Mouse (Mus musculus): ENCODE data around the gene Cacna1s.
A peak's percentile ranks its signal among the peaks of the same experiment; 100 is the strongest.

Gene Cacna1s

DNA sequence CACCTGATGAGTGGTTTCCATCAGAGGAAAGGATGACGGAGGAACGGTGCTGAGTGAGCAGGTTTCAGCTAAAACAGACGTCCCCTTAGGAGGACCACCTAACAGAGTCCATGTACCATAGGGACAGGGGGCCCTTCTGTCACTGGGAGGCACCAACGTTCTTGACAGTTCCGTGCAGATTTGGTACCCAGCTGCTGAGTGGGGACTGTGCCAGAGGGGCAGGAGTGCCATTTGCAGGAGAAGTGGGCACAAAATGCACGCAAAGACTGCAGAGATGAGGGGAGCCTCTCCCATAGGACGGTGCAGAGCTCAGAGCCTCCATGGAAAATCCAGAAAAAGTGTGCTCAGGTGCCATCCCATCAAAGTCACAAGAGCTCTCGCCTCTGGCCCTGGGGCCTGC lies 69.5 kb downstream of the Cacna1s start:
- TF ChIP-seq CTCF (conservative IDR thresholded peaks at IDR 0.05; ENCODE audit: low read length) (no peak), POU5F1 (IDR thresholded peaks at IDR 0.05; ENCODE audit: borderline replicate concordance, low read length) (no peak), NANOG (IDR thresholded peaks at IDR 0.05; ENCODE audit: borderline replicate concordance, low read length) (no peak)
- Histone ChIP-seq H3K36me3 (ENCODE audit: insufficient read depth, low read length) (no peaks in the 10 kb centered on the region), H3K4me1 (replicated peaks; ENCODE audit: low read depth, low read length) (peaks cover 27% of the 10 kb centered on the region), H3K9me3 (ENCODE audit: low read length) (no peaks in the 10 kb centered on the region), H3K4me3 (replicated peaks; ENCODE audit: low read length) (no peak overlapping the region), H3K27me3 (ENCODE audit: insufficient read depth, low read length) (peaks cover 36% of the 10 kb centered on the region)

DNA sequence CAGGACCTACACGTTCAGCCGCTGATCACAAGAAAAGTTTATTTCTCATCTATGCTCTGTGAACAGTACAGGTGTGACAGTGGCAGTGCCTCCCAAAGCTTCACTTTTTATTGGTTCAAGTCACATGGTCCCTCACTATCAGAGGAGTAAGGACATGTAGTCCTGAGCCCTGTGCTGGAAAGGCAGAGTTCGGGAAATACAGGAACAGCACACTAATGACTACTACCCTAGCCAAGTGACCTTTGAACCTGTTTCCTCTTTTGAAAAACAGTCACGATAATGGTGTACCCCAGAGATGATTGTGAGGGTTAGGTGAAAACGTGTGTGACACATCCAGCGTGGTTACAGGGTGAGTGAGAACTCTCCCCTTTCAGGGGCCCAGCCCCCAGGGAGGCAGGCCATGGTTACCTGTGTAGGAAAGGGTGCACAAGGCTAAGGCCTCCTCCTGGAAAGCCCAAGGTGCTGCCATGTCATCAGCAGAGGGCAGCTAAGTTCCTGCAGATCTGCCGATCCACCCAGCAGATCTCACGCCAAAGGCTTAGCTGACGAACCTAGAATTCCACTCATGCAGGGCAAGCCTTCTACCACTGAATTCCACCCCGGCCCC lies 73.7 kb downstream of the Cacna1s start:
- TF ChIP-seq POU5F1 (IDR thresholded peaks at IDR 0.05; ENCODE audit: borderline replicate concordance, low read length): no peak
- TF ChIP-seq NANOG (IDR thresholded peaks at IDR 0.05; ENCODE audit: borderline replicate concordance, low read length): no peak
- no peak for TF ChIP-seq CTCF (conservative IDR thresholded peaks at IDR 0.05; ENCODE audit: low read length)
- H3K4me1 ChIP-seq (replicated peaks; ENCODE audit: low read depth, low read length): peaks cover 27% of the 10 kb centered on the region
- H3K4me3 ChIP-seq (replicated peaks; ENCODE audit: low read length): no peak overlapping the region
- peaks cover 55% of the 10 kb centered on the region for H3K27me3 ChIP-seq (ENCODE audit: insufficient read depth, low read length)
- no peaks in the 10 kb centered on the region for H3K36me3 ChIP-seq (ENCODE audit: insufficient read depth, low read length)
- no peaks in the 10 kb centered on the region for H3K9me3 ChIP-seq (ENCODE audit: low read length)

DNA sequence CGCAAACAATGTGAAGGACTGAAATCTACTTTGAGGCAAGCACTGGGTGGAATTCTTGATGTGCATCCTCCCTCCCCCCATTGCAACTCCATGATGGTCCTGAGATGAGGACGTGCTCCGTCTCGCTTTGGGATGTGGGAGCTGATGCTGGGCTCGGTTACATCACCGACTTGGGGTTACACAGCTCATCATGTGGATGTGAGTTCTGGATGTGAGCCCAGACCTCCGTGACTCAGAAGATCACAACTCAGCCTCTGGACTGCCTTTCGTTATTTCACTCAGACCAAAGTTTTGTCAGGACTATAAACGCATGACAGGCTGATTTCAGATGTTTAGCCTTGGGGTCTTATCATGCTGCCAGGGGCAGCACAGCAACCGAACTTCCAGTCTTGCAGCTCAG lies 74.3 kb downstream of the Cacna1s start:
- peaks cover 27% of the 10 kb centered on the region for H3K4me1 ChIP-seq (replicated peaks; ENCODE audit: low read depth, low read length)
- H3K9me3 ChIP-seq (ENCODE audit: low read length): no peaks in the 10 kb centered on the region
- TF ChIP-seq CTCF (conservative IDR thresholded peaks at IDR 0.05; ENCODE audit: low read length) (no peak), POU5F1 (IDR thresholded peaks at IDR 0.05; ENCODE audit: borderline replicate concordance, low read length) (no peak), NANOG (IDR thresholded peaks at IDR 0.05; ENCODE audit: borderline replicate concordance, low read length) (no peak)
- H3K27me3 ChIP-seq (ENCODE audit: insufficient read depth, low read length): peaks cover 61% of the 10 kb centered on the region
- no peak overlapping the region for H3K4me3 ChIP-seq (replicated peaks; ENCODE audit: low read length)
- no peaks in the 10 kb centered on the region for H3K36me3 ChIP-seq (ENCODE audit: insufficient read depth, low read length)

DNA sequence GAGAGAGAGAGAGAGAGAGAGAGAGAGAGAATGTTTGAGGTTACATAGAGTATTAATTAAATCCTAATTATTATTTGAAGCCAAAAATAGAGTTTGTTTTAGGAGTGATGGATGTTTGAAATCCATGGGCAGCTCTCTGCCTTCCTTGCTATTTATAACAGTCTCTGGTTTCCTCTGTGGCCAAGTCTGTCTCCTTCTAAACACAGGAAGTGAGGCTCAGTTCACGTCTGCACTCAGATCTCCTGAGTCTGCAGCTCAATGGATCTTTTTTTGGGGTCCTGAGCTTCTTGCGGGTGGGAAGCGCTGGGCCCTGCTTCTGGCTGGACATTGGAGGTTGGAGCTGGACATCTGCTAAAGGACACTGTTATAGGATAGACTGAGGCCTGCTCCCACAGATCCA lies 75.3 kb downstream of the Cacna1s start:
- H3K9me3 ChIP-seq (ENCODE audit: low read length): no peaks in the 10 kb centered on the region
- no peaks in the 10 kb centered on the region for H3K36me3 ChIP-seq (ENCODE audit: insufficient read depth, low read length)
- peaks cover 33% of the 10 kb centered on the region for H3K4me1 ChIP-seq (replicated peaks; ENCODE audit: low read depth, low read length)
- H3K4me3 ChIP-seq (replicated peaks; ENCODE audit: low read length): no peak overlapping the region
- peaks cover 71% of the 10 kb centered on the region for H3K27me3 ChIP-seq (ENCODE audit: insufficient read depth, low read length)
- TF ChIP-seq NANOG (IDR thresholded peaks at IDR 0.05; ENCODE audit: borderline replicate concordance, low read length) (no peak), CTCF (conservative IDR thresholded peaks at IDR 0.05; ENCODE audit: low read length) (no peak), POU5F1 (IDR thresholded peaks at IDR 0.05; ENCODE audit: borderline replicate concordance, low read length) (no peak)

DNA sequence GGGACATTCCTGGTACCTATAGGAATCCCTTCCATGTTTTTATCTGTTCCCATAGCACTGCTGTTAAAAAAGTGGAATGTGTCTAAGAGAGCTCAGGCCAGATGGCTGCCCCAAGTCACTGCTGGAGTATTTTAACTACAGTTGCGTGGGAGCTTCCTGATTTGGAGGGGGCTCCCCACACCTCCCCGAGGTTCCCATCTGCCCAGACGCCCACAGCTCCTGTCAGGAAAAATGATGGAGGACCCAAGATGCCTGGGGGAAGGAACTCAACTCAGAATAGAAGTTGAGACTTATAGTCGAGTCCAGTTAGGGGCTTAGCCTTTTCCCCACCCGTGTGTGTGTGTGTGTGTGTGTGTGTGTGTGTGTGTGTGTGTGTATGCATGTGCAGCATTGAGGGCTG lies 75.9 kb downstream of the Cacna1s start:
- Histone ChIP-seq H3K4me3 (replicated peaks; ENCODE audit: low read length) (no peak overlapping the region), H3K9me3 (ENCODE audit: low read length) (no peaks in the 10 kb centered on the region), H3K27me3 (ENCODE audit: insufficient read depth, low read length) (peaks cover 76% of the 10 kb centered on the region), H3K4me1 (replicated peaks; ENCODE audit: low read depth, low read length) (peaks cover 37% of the 10 kb centered on the region), H3K36me3 (ENCODE audit: insufficient read depth, low read length) (no peaks in the 10 kb centered on the region)
- no peak for TF ChIP-seq CTCF (conservative IDR thresholded peaks at IDR 0.05; ENCODE audit: low read length)
- TF ChIP-seq NANOG (IDR thresholded peaks at IDR 0.05; ENCODE audit: borderline replicate concordance, low read length): no peak
- TF ChIP-seq POU5F1 (IDR thresholded peaks at IDR 0.05; ENCODE audit: borderline replicate concordance, low read length): no peak

DNA sequence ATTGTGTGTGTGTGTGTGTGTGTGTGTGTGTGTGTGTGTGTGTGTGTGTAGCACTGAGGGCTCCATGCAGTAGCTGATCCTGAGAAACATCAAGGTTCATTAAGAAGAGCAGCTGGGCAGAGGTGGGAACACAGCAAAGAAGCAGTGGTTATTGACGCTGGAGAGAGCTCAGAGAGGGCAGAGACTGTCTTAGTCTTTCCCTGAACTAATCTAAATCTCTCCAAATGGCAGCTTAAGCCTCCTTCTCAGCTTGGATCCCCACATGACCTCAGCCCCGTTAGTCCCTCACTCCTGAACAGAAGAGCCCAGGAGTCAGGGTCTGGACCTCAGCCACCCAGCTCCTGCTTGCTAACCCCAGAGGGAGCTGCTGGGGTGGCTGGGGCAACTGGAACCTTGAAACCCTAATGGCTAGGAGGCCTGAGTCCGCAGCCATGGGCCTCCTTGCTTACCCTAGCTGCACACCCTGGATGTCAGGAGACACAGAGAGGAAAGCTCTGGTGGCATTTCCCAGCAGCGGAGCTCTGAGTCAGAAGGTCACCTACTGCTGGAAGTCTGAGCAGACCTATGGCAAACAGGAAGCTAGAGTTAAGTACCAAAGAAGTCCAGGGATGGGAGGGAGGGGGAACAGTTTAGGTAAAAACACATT lies 76.5 kb downstream of the Cacna1s start:
- TF ChIP-seq POU5F1 (IDR thresholded peaks at IDR 0.05; ENCODE audit: borderline replicate concordance, low read length) (no peak), CTCF (conservative IDR thresholded peaks at IDR 0.05; ENCODE audit: low read length) (no peak), NANOG (IDR thresholded peaks at IDR 0.05; ENCODE audit: borderline replicate concordance, low read length) (no peak)
- Histone ChIP-seq H3K4me1 (replicated peaks; ENCODE audit: low read depth, low read length) (peaks cover 40% of the 10 kb centered on the region), H3K4me3 (replicated peaks; ENCODE audit: low read length) (no peak overlapping the region), H3K27me3 (ENCODE audit: insufficient read depth, low read length) (peaks cover 76% of the 10 kb centered on the region), H3K36me3 (ENCODE audit: insufficient read depth, low read length) (no peaks in the 10 kb centered on the region), H3K9me3 (ENCODE audit: low read length) (no peaks in the 10 kb centered on the region)

DNA sequence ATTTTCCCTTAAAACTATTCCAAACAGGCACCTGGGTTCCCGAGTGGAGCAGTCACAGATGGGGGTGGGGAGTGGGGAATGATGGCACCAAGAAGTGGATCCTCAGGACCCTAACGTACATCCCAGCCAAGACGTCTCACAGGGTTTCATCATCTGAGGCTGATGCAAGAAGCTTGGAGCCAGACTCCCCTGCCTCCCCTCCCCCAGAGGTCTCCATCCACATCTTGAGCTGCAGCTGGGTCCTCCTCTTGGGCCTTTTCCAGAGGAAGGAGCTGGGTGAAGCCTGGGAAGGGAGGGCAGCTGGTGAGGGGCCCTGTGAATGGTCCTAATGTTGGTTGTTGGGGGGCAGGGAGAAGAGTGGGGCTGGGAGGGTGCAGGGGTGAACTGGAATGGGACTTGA lies 77.6 kb downstream of the Cacna1s start:
- peaks cover 78% of the 10 kb centered on the region for H3K27me3 ChIP-seq (ENCODE audit: insufficient read depth, low read length)
- no peaks in the 10 kb centered on the region for H3K9me3 ChIP-seq (ENCODE audit: low read length)
- peak overlapping the region; percentile 35 for H3K4me3 ChIP-seq (replicated peaks; ENCODE audit: low read length)
- no peak for TF ChIP-seq CTCF (conservative IDR thresholded peaks at IDR 0.05; ENCODE audit: low read length)
- TF ChIP-seq POU5F1 (IDR thresholded peaks at IDR 0.05; ENCODE audit: borderline replicate concordance, low read length): no peak
- TF ChIP-seq NANOG (IDR thresholded peaks at IDR 0.05; ENCODE audit: borderline replicate concordance, low read length): no peak
- peaks cover 45% of the 10 kb centered on the region for H3K4me1 ChIP-seq (replicated peaks; ENCODE audit: low read depth, low read length)
- H3K36me3 ChIP-seq (ENCODE audit: insufficient read depth, low read length): no peaks in the 10 kb centered on the region

DNA sequence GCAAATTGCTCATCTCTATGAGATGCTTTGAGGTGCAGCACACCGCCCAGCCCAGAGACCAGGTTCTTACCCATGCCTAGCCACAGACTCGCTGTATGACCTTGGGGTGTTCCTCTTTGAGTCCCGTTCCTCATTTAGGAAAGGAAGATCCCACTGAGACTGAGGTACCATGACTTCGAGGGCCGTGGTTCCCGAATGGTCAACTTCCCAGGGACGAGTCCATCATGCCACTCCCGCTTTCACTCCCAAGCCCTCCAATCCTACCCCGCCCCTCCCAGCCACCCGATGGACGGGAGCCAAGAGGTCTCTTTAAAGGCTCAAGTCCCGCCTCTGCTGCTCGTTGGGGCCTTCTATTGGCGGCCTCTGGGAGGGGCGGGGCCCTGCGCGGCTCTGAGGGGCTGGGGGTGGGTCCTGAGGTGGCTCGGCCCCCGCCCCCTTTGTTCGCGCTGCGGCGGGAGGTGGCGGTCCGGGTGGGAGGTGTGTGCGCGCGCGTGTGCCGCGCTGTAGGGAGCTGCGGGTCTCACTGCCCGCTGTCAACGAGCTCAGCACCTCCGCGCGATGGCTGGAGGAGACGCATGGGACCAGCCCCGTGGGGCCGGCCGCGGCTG lies 78.5 kb downstream of the Cacna1s start, which contains the start of gene Kif21b:
Kif21b (plus strand) TSS at position 439 of the 608 bp plus-strand sequence.
- TF ChIP-seq CTCF (conservative IDR thresholded peaks at IDR 0.05; ENCODE audit: low read length): no peak
- TF ChIP-seq POU5F1 (IDR thresholded peaks at IDR 0.05; ENCODE audit: borderline replicate concordance, low read length): no peak
- TF ChIP-seq NANOG (IDR thresholded peaks at IDR 0.05; ENCODE audit: borderline replicate concordance, low read length): no peak
- peaks cover 53% of the 10 kb centered on the region for H3K4me1 ChIP-seq (replicated peaks; ENCODE audit: low read depth, low read length)
- peaks cover 80% of the 10 kb centered on the region for H3K27me3 ChIP-seq (ENCODE audit: insufficient read depth, low read length)
- H3K36me3 ChIP-seq (ENCODE audit: insufficient read depth, low read length): no peaks in the 10 kb centered on the region
- peak within 1 kb of the TSS; percentile 89 for H3K4me3 ChIP-seq (replicated peaks; ENCODE audit: low read length)
- no peaks in the 10 kb centered on the region for H3K9me3 ChIP-seq (ENCODE audit: low read length)

All from E14TG2a.4 (cell line).